Mouse (Mus musculus): Measurements from ENCODE around the gene Alg6.

The Alg6 gene

GRCm38 (mm10) chr4:99714904-99715782 lies at the start of gene Alg6:
Gene Alg6, plus strand, starts transcription at chr4:99715664.
- DNase-seq (ENCODE audit: low read depth): peak; percentile 99

GRCm38 (mm10) chr4:99670203-99670851 lies 45.1 kb upstream of the Alg6 start:
- no peak for DNase-seq (ENCODE audit: low read depth)

- DNase-seq (ENCODE audit: low read depth): no peak
These were observed 40.3 kb upstream of the Alg6 start for GRCm38 (mm10) chr4:99675191-99675590.

- no peak for DNase-seq (ENCODE audit: low read depth)
These were observed 31.5 kb upstream of the Alg6 start for GRCm38 (mm10) chr4:99683941-99684340.

- no peak for DNase-seq (ENCODE audit: low read depth)
These were observed 29.2 kb upstream of the Alg6 start for GRCm38 (mm10) chr4:99686308-99686707.

- no peak for DNase-seq (ENCODE audit: low read depth)
These were observed 2.8 kb upstream of the Alg6 start for GRCm38 (mm10) chr4:99712583-99713183.

GRCm38 (mm10) chr4:99713971-99714370 lies 1.5 kb upstream of the Alg6 start:
- no peak for DNase-seq (ENCODE audit: low read depth)

GRCm38 (mm10) chr4:99715783-99716416 lies 436 bp downstream of the Alg6 start:
- DNase-seq (ENCODE audit: low read depth): no peak

GRCm38 (mm10) chr4:99717905-99718304 lies 2.4 kb downstream of the Alg6 start:
- no peak for DNase-seq (ENCODE audit: low read depth)

- no peak for DNase-seq (ENCODE audit: low read depth)
These were observed 8.9 kb downstream of the Alg6 start for GRCm38 (mm10) chr4:99724331-99724730.

- no peak for DNase-seq (ENCODE audit: low read depth)
These were observed 10.5 kb downstream of the Alg6 start for GRCm38 (mm10) chr4:99725914-99726451.

GRCm38 (mm10) chr4:99739836-99740235 lies 24.4 kb downstream of the Alg6 start:
- no peak for DNase-seq (ENCODE audit: low read depth)

GRCm38 (mm10) chr4:99752426-99752825 lies 37.0 kb downstream of the Alg6 start:
- no peak for DNase-seq (ENCODE audit: low read depth)

- no peak for DNase-seq (ENCODE audit: low read depth)
These were observed 50.8 kb downstream of the Alg6 start for GRCm38 (mm10) chr4:99766303-99766702.

- peak; percentile 20 for DNase-seq (ENCODE audit: low read depth)
These were observed 51.3 kb downstream of the Alg6 start for GRCm38 (mm10) chr4:99766753-99767152.

- no peak for DNase-seq (ENCODE audit: low read depth)
These were observed 55.1 kb downstream of the Alg6 start for GRCm38 (mm10) chr4:99770555-99770954.

GRCm38 (mm10) chr4:99773041-99773440 lies 57.6 kb downstream of the Alg6 start:
- DNase-seq (ENCODE audit: low read depth): no peak

- DNase-seq (ENCODE audit: low read depth): no peak
These were observed 76.9 kb downstream of the Alg6 start for GRCm38 (mm10) chr4:99792365-99792764.
